Mouse (Mus musculus): ENCODE data around the gene Bco2.

DNA sequence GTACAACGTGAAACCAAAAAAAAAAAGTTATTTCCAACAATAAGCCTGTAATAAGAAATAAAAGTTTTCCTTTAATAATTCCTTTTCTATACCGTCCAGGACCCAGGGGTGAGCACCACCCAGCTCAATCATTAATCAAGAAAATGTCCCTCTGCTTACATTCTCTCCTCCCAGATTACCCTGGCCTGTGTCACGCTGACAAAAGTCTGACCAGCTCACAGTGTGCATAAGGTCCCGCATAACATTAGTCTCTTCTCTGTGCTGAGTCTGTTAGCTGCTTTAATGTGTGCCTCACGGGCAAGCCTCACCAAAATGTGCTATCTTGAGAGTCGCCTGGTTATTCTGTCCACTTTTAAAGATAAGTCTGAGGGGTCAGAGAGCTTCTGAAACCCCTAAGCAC lies 49.6 kb downstream of the Bco2 start:
- TF ChIP-seq CTCF (IDR thresholded peaks at IDR 0.05; ENCODE audit: low read depth, low read length) (no peak), POLR2A (IDR thresholded peaks at IDR 0.05; ENCODE audit: borderline replicate concordance, low read depth, low read length) (no peak)
